Mouse (Mus musculus) heart, embryonic 12.5 days (tissue): ENCODE data around the gene Defa22. TPM values are rescaled to one million over a fixed set of nuclear protein-coding genes. Genes with fewer than 3 reads are reported as not detected.
"Not testable (repeated sequence)": the region's sequence is repeated elsewhere in the genome, so short reads cannot be mapped to it uniquely, and the experiment has no call there.

Experiments
- ATAC-seq: fragments of 200-750 bp; cut with Nextera tagmentation; 2 replicates; pipeline ENCODE4 v1.8.0; 2017; ENCODE audit warnings: moderate TSS enrichment, moderate library complexity; ENCODE audit not compliant: insufficient number of reproducible peaks, low FRiP score
- H3K27ac ChIP-seq: fragments of 300-500 bp; sonication (generic); 2 replicates; pipeline ENCODE4 v1.5.1; 2016; ENCODE audit warnings: mild to moderate bottlenecking, moderate library complexity; ENCODE audit not compliant: poor library complexity, severe bottlenecking
- H3K27me3 ChIP-seq: fragments of 300-500 bp; sonication (generic); replicated peaks from 2 replicates; pipeline ENCODE4 v1.6.1; 2016; ENCODE audit warnings: mild to moderate bottlenecking, moderate library complexity
- H3K36me3 ChIP-seq: fragments of 300-500 bp; sonication (generic); 2 replicates; pipeline ENCODE4 v1.6.1; 2016; ENCODE audit warnings: mild to moderate bottlenecking, moderate library complexity
- H3K4me1 ChIP-seq: fragments of 300-500 bp; sonication (generic); replicated peaks from 2 replicates; pipeline ENCODE4 v1.6.1; 2016; ENCODE audit warnings: mild to moderate bottlenecking
- H3K4me2 ChIP-seq: fragments of 300-500 bp; sonication (generic); 2 replicates; pipeline ENCODE4 v1.6.1; 2016; ENCODE audit warnings: mild to moderate bottlenecking, moderate library complexity
- H3K4me3 ChIP-seq: fragments of 300-500 bp; sonication (generic); 2 replicates; pipeline ENCODE4 v1.5.1; 2016; ENCODE audit warnings: mild to moderate bottlenecking
- H3K9ac ChIP-seq: fragments of 300-500 bp; sonication (generic); 2 replicates; pipeline ENCODE4 v1.6.1; 2016; ENCODE audit warnings: mild to moderate bottlenecking, moderate library complexity
- H3K9me3 ChIP-seq: fragments of 300-500 bp; sonication (generic); replicated peaks from 2 replicates; pipeline ENCODE4 v1.6.1; 2016; ENCODE audit warnings: mild to moderate bottlenecking, moderate library complexity
- WGBS: fragments of 180-500 bp; shearing (Covaris S2); methylation state at CpG from one replicate; pipeline ENCODE4 v1.1.7; 2016; 5-methylcytosine and 5-hydroxymethylcytosine counted together
- polyA plus RNA-seq: library from polyadenylated mRNA; unstranded; fragments of >200 nt; fragmentation: Nextera tagmentation; extraction: Ambion mirVana; gene quantifications from 2 replicates; pipeline ENCODE4 v1.2.1, GENCODE M21; 2016

Gene Defa22
- polyA plus RNA-seq = not detected in 2 replicates

- H3K9me3 ChIP-seq, H3K4me2 ChIP-seq, H3K9ac ChIP-seq, ATAC-seq, H3K27ac ChIP-seq, H3K36me3 ChIP-seq, H3K27me3 ChIP-seq, H3K4me1 ChIP-seq, H3K4me3 ChIP-seq: not testable (repeated sequence)
- no CpG with 5 or more reads among the region's 1 CpGs for WGBS
These were observed at the start of gene Defa22 for GRCm38 (mm10) chr8:21161977-21162376. Gene Defa22, plus strand, starts transcription at chr8:21162277.

DNA sequence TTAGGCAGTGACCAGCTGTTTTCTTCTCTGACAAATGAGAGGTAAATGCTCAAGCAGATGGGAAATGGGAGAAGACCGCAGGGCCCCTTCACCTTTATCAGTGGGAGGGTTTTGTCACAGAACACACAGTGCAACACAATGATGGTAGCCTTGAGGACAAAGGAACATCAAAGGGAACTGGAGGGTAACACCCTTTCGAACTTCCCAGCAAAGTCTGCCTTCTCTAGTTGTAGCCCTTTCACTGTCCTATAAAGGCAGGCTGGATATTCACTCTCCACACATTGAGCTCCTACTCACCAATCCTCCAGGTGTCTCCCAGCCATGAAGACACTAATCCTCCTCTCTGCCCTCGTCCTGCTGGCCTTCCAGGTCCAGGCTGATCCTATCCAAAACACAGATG, 27.7 kb upstream of the Defa22 start, which contains the start of gene Defa30:
Defa30 (plus strand) TSS at position 301 of the 400 bp plus-strand sequence.
- peaks cover 10% of the 10 kb centered on the region for H3K9me3 ChIP-seq
- H3K4me1 ChIP-seq, ATAC-seq, H3K4me3 ChIP-seq, H3K36me3 ChIP-seq, H3K27ac ChIP-seq, H3K9ac ChIP-seq, H3K4me2 ChIP-seq, H3K27me3 ChIP-seq: not testable (repeated sequence)
- 58% methylated on average over 3 of the region's 3 CpGs for WGBS

GRCm38 (mm10) chr8:21191314-21191713, 29.2 kb downstream of the Defa22 start, which contains the start of gene Defa31:
Gene Defa31, plus strand, starts transcription at chr8:21191614.
- H3K27ac ChIP-seq, H3K36me3 ChIP-seq, H3K9ac ChIP-seq, H3K4me3 ChIP-seq, H3K4me1 ChIP-seq, H3K9me3 ChIP-seq, ATAC-seq, H3K4me2 ChIP-seq, H3K27me3 ChIP-seq: not testable (repeated sequence)
- no CpG with 5 or more reads among the region's 1 CpGs for WGBS

- not testable (repeated sequence) for H3K4me3 ChIP-seq, H3K27ac ChIP-seq, H3K9ac ChIP-seq, ATAC-seq, H3K4me1 ChIP-seq, H3K36me3 ChIP-seq, H3K4me2 ChIP-seq, H3K27me3 ChIP-seq, H3K9me3 ChIP-seq
- no CpG with 5 or more reads among the region's 1 CpGs for WGBS
These were observed 39.2 kb downstream of the Defa22 start, which contains the start of gene Gm15293 for GRCm38 (mm10) chr8:21201261-21201660. Gene Gm15293, plus strand, starts transcription at chr8:21201561.

Other genes starting within 250 kb of the Defa22 start
- not detected in 2 replicates for gene Gm6040, start 240.2 kb upstream of the Defa22 start, polyA plus RNA-seq
- not detected in 2 replicates for gene AY761185, start 217.6 kb upstream of the Defa22 start, polyA plus RNA-seq
- not detected in 2 replicates for gene Defa21, start 136.7 kb upstream of the Defa22 start, polyA plus RNA-seq
- gene Defa23, start 107.2 kb upstream of the Defa22 start, polyA plus RNA-seq = not detected in 2 replicates
- gene Defa35, start 97.2 kb upstream of the Defa22 start, polyA plus RNA-seq = not detected in 2 replicates
- gene Defa25, start 77.8 kb upstream of the Defa22 start, polyA plus RNA-seq = not detected in 2 replicates
- not detected in 2 replicates for gene Gm14851, start 66.2 kb upstream of the Defa22 start, polyA plus RNA-seq
- gene Defa30, start 27.6 kb upstream of the Defa22 start, polyA plus RNA-seq = not detected in 2 replicates
- not detected in 2 replicates for gene Defa31, start 29.3 kb downstream of the Defa22 start, polyA plus RNA-seq
- gene Gm15293, start 39.3 kb downstream of the Defa22 start, polyA plus RNA-seq = not detected in 2 replicates
- not detected in 2 replicates for gene Gm15292, start 87.5 kb downstream of the Defa22 start, polyA plus RNA-seq
- not detected in 2 replicates for gene Defa27, start 153.3 kb downstream of the Defa22 start, polyA plus RNA-seq
- gene Defa29, start 164.7 kb downstream of the Defa22 start, polyA plus RNA-seq = not detected in 2 replicates
- not detected in 2 replicates for gene Defa2, start 216.2 kb downstream of the Defa22 start, polyA plus RNA-seq
- gene Defa33, start 229.5 kb downstream of the Defa22 start, polyA plus RNA-seq = not detected in 2 replicates